Mouse (Mus musculus): ENCODE results near the gene Max. TPM values are rescaled to one million over a fixed set of nuclear protein-coding genes. Genes with fewer than 3 reads are reported as not detected.
A peak's percentile ranks its signal among the peaks of the same experiment; 100 is the strongest.

Gene Max
- polyA plus RNA-seq, 1 experiment from 2014 or later: 13.1 TPM

GRCm38 (mm10) chr12:76943046-76943445, 19.0 kb downstream of the Max start:
- H3K4me3 ChIP-seq (ENCODE audit: low read length): no peak overlapping the region
- peaks cover 47% of the 10 kb centered on the region for H3K36me3 ChIP-seq (ENCODE audit: control insufficient read depth, insufficient read depth, low read length)
- H3K4me2 ChIP-seq (ENCODE audit: low read depth, low read length): no peak overlapping the region
- no peak for ATAC-seq (ENCODE audit: low read depth)
- H3K9ac ChIP-seq (ENCODE audit: low read length): no peak overlapping the region
- no peaks in the 10 kb centered on the region for H3K9me3 ChIP-seq (ENCODE audit: control insufficient read depth, low read length)
- no peak overlapping the region for H3K27ac ChIP-seq (ENCODE audit: low read length)
- H3K27me3 ChIP-seq (ENCODE audit: control insufficient read depth, insufficient read depth, low read depth, low read length): no peaks in the 10 kb centered on the region
- 82% methylated on average over 3 of the region's 3 CpGs for WGBS
- no peaks in the 10 kb centered on the region for H3K4me1 ChIP-seq (replicated peaks; ENCODE audit: control insufficient read depth, insufficient read depth, low read length)

DNA sequence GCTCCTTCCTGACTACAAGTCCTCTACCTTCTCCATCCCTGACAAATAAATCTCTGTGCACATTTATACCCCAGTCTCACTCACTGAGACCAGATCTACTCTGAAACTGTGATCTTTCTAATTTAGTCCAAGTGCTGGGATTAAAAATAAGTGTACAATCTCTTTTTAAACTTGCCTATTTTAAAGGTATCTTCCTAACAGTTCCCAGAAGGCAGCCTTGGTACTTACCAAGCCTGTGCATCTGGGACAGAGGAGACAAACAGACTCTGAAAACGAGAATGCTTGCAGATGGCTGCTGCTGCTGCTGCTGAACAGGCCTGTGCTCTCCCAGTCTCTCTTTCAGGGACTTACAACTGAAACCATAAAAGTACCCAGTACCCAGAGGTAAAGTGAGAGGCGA, 19.5 kb downstream of the Max start:
- Histone ChIP-seq H3K9ac (ENCODE audit: low read length) (no peak overlapping the region), H3K4me3 (ENCODE audit: low read length) (no peak overlapping the region), H3K4me1 (replicated peaks; ENCODE audit: control insufficient read depth, insufficient read depth, low read length) (no peaks in the 10 kb centered on the region), H3K27ac (ENCODE audit: low read length) (no peak overlapping the region), H3K4me2 (ENCODE audit: low read depth, low read length) (no peak overlapping the region), H3K27me3 (ENCODE audit: control insufficient read depth, insufficient read depth, low read depth, low read length) (no peaks in the 10 kb centered on the region), H3K36me3 (ENCODE audit: control insufficient read depth, insufficient read depth, low read length) (peaks cover 45% of the 10 kb centered on the region), H3K9me3 (ENCODE audit: control insufficient read depth, low read length) (no peaks in the 10 kb centered on the region)
- 87% methylated on average over 2 of the region's 2 CpGs for WGBS
- no peak for ATAC-seq (ENCODE audit: low read depth)

GRCm38 (mm10) chr12:76941524-76941923, 20.5 kb downstream of the Max start:
- Histone ChIP-seq H3K4me1 (replicated peaks; ENCODE audit: control insufficient read depth, insufficient read depth, low read length) (no peaks in the 10 kb centered on the region), H3K4me2 (ENCODE audit: low read depth, low read length) (no peak overlapping the region), H3K27me3 (ENCODE audit: control insufficient read depth, insufficient read depth, low read depth, low read length) (no peaks in the 10 kb centered on the region), H3K27ac (ENCODE audit: low read length) (no peak overlapping the region), H3K9me3 (ENCODE audit: control insufficient read depth, low read length) (no peaks in the 10 kb centered on the region), H3K9ac (ENCODE audit: low read length) (no peak overlapping the region), H3K4me3 (ENCODE audit: low read length) (no peak overlapping the region), H3K36me3 (ENCODE audit: control insufficient read depth, insufficient read depth, low read length) (peaks cover 44% of the 10 kb centered on the region)
- ATAC-seq (ENCODE audit: low read depth): no peak
- WGBS: 54% methylated on average over 2 of the region's 2 CpGs

DNA sequence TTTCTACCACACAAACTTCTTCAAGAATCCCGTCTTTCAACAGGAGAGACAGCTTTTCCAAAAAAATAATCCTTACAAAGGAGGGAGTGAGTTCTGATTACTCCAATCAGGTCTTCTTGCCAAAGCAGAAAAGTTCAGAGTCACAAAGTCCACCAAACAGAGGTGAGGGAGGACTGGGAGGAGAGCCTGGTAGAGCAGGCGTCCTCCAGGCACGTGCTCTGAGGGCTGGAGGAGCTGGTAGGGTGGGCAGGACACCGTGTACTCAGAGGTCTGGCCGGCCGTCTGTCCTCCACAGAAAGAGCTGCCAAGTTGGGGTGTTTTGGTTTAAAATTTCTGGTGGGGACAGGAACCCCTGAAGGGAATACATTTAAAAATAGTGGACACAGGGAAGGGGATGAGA, 24.0 kb downstream of the Max start:
- no peaks in the 10 kb centered on the region for H3K9me3 ChIP-seq (ENCODE audit: control insufficient read depth, low read length)
- H3K4me2 ChIP-seq (ENCODE audit: low read depth, low read length): no peak overlapping the region
- H3K36me3 ChIP-seq (ENCODE audit: control insufficient read depth, insufficient read depth, low read length): peaks cover 36% of the 10 kb centered on the region
- H3K4me1 ChIP-seq (replicated peaks; ENCODE audit: control insufficient read depth, insufficient read depth, low read length): no peaks in the 10 kb centered on the region
- ATAC-seq (ENCODE audit: low read depth): no peak
- H3K27me3 ChIP-seq (ENCODE audit: control insufficient read depth, insufficient read depth, low read depth, low read length): no peaks in the 10 kb centered on the region
- H3K27ac ChIP-seq (ENCODE audit: low read length): no peak overlapping the region
- no peak overlapping the region for H3K4me3 ChIP-seq (ENCODE audit: low read length)
- 91% methylated on average over 6 of the region's 6 CpGs for WGBS
- no peak overlapping the region for H3K9ac ChIP-seq (ENCODE audit: low read length)

- no peaks in the 10 kb centered on the region for H3K4me1 ChIP-seq (replicated peaks; ENCODE audit: control insufficient read depth, insufficient read depth, low read length)
- H3K9ac ChIP-seq (ENCODE audit: low read length): no peak overlapping the region
- H3K4me2 ChIP-seq (ENCODE audit: low read depth, low read length): no peak overlapping the region
- peaks cover 31% of the 10 kb centered on the region for H3K36me3 ChIP-seq (ENCODE audit: control insufficient read depth, insufficient read depth, low read length)
- ATAC-seq (ENCODE audit: low read depth): no peak
- WGBS: 91% methylated on average over 10 of the region's 10 CpGs
- H3K27ac ChIP-seq (ENCODE audit: low read length): no peak overlapping the region
- no peaks in the 10 kb centered on the region for H3K27me3 ChIP-seq (ENCODE audit: control insufficient read depth, insufficient read depth, low read depth, low read length)
- no peak overlapping the region for H3K4me3 ChIP-seq (ENCODE audit: low read length)
- H3K9me3 ChIP-seq (ENCODE audit: control insufficient read depth, low read length): no peaks in the 10 kb centered on the region
These were observed 25.8 kb downstream of the Max start for GRCm38 (mm10) chr12:76936211-76936610.

GRCm38 (mm10) chr12:76934438-76934837, 27.6 kb downstream of the Max start:
- no peaks in the 10 kb centered on the region for H3K27me3 ChIP-seq (ENCODE audit: control insufficient read depth, insufficient read depth, low read depth, low read length)
- WGBS: 91% methylated on average over 3 of the region's 3 CpGs
- no peak for ATAC-seq (ENCODE audit: low read depth)
- no peaks in the 10 kb centered on the region for H3K4me1 ChIP-seq (replicated peaks; ENCODE audit: control insufficient read depth, insufficient read depth, low read length)
- H3K36me3 ChIP-seq (ENCODE audit: control insufficient read depth, insufficient read depth, low read length): peaks cover 25% of the 10 kb centered on the region
- H3K9me3 ChIP-seq (ENCODE audit: control insufficient read depth, low read length): no peaks in the 10 kb centered on the region
- H3K9ac ChIP-seq (ENCODE audit: low read length): no peak overlapping the region
- H3K27ac ChIP-seq (ENCODE audit: low read length): no peak overlapping the region
- H3K4me2 ChIP-seq (ENCODE audit: low read depth, low read length): no peak overlapping the region
- H3K4me3 ChIP-seq (ENCODE audit: low read length): no peak overlapping the region

DNA sequence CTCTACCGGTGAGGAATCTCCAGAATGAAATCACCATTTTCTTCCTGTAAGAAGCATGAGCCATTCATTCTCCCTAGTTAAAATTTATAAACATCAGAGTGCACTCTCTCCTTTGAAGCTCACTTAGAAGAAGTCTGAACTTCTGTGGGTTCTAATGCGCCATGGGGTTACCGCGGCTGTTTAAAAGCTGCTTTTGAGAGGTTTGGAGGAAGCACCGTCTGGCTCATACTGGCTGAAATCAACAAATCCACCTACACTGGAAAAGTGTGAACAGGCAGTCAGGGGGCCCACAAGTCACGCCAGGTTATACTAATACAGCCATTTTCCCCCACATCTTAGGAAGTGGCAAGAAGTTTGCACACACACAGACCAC, 29.3 kb downstream of the Max start:
- WGBS: 59% methylated on average over 6 of the region's 6 CpGs
- Histone ChIP-seq H3K4me2 (ENCODE audit: low read depth, low read length) (no peak overlapping the region), H3K27me3 (ENCODE audit: control insufficient read depth, insufficient read depth, low read depth, low read length) (no peaks in the 10 kb centered on the region), H3K9me3 (ENCODE audit: control insufficient read depth, low read length) (no peaks in the 10 kb centered on the region), H3K36me3 (ENCODE audit: control insufficient read depth, insufficient read depth, low read length) (peaks cover 12% of the 10 kb centered on the region; the same call in 1 of the 2 replicates), H3K4me1 (replicated peaks; ENCODE audit: control insufficient read depth, insufficient read depth, low read length) (no peaks in the 10 kb centered on the region), H3K27ac (ENCODE audit: low read length) (no peak overlapping the region; the same call in 1 of the 2 replicates), H3K9ac (ENCODE audit: low read length) (no peak overlapping the region), H3K4me3 (ENCODE audit: low read length) (no peak overlapping the region)
- ATAC-seq (ENCODE audit: low read depth): no peak

DNA sequence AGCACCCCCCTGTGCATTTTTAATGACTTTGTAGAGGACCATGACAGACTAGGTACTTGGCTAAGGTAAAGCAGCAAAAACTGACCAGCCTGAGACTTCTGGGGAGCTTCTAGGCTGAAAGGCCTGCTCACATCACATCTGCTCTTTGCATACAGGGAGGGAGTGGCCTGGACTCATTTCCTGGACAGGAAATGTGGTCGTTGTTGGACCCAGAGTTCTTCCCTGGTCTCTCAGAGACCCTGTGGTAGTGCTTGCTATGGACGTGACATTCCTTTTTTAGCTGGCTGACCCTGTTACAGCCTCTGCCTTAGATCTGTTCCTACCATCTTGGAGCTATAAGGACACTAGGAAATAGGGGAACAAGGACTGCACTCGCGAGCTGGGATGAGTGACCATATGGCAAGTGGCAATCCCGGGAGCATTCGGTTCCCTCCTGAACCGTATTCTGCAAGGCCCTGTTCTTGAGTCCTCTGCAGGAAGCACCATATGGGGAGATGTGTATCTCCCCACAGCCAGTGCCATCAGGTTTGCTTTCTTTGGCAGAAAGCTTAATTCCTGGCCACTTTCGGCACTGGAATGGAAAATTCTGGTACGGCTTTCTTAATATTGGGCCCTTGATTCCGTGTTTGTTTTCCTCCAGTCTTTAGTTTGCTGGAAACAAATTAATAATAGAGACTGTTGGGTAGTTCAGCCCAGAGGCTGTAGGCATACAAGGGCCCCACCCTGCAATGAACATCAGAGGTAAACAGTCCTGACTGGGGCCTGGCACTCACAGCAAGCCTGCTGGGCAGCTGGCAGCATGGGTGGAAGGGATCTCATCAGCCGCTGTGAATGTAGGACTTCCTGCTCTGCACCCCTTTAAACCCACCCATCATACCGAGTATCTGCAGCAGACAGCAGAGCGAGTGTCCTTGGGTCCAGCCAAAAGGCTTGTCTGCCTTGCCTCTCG, 30.0 kb downstream of the Max start:
- Histone ChIP-seq H3K27me3 (ENCODE audit: control insufficient read depth, insufficient read depth, low read depth, low read length) (no peaks in the 10 kb centered on the region), H3K4me3 (ENCODE audit: low read length) (no peak overlapping the region), H3K27ac (ENCODE audit: low read length) (peak overlapping the region; percentile 34), H3K9ac (ENCODE audit: low read length) (no peak overlapping the region), H3K4me1 (replicated peaks; ENCODE audit: control insufficient read depth, insufficient read depth, low read length) (no peaks in the 10 kb centered on the region), H3K4me2 (ENCODE audit: low read depth, low read length) (no peak overlapping the region), H3K9me3 (ENCODE audit: control insufficient read depth, low read length) (no peaks in the 10 kb centered on the region), H3K36me3 (ENCODE audit: control insufficient read depth, insufficient read depth, low read length) (peaks cover 12% of the 10 kb centered on the region; the same call in 1 of the 2 replicates)
- 70% methylated on average over 14 of the region's 14 CpGs for WGBS
- no peak for ATAC-seq (ENCODE audit: low read depth)

GRCm38 (mm10) chr12:76930177-76930576, 31.8 kb downstream of the Max start:
- no peak overlapping the region for H3K4me3 ChIP-seq (ENCODE audit: low read length)
- no peak overlapping the region for H3K4me2 ChIP-seq (ENCODE audit: low read depth, low read length)
- no peaks in the 10 kb centered on the region for H3K4me1 ChIP-seq (replicated peaks; ENCODE audit: control insufficient read depth, insufficient read depth, low read length)
- H3K27ac ChIP-seq (ENCODE audit: low read length): no peak overlapping the region
- peaks cover 2% of the 10 kb centered on the region; the same call in 1 of the 2 replicates for H3K36me3 ChIP-seq (ENCODE audit: control insufficient read depth, insufficient read depth, low read length)
- H3K9ac ChIP-seq (ENCODE audit: low read length): no peak overlapping the region
- no peaks in the 10 kb centered on the region for H3K27me3 ChIP-seq (ENCODE audit: control insufficient read depth, insufficient read depth, low read depth, low read length)
- WGBS: 58% methylated on average over 6 of the region's 6 CpGs
- no peaks in the 10 kb centered on the region for H3K9me3 ChIP-seq (ENCODE audit: control insufficient read depth, low read length)
- no peak for ATAC-seq (ENCODE audit: low read depth)
